Mouse (Mus musculus) CH12.LX (cell line): ENCODE data around the gene Anks1b.

ENCODE experiments used
- CTCF ChIP-seq, 2 experiments: IDR thresholded peaks in 1 of 2; conservative IDR thresholded peaks in 1 of 2; 2 replicates each; pipeline ENCODE4 v1.5.1; 2011 to 2012; ENCODE audit warnings: low read depth in 2 of 2, low read length in 2 of 2, improper control_type of control experiment in 1 of 2, inconsistent platforms in 1 of 2, mild to moderate bottlenecking in 1 of 2, moderate library complexity in 1 of 2
- EP300 ChIP-seq: IDR thresholded peaks from 2 replicates; pipeline ENCODE4 v1.6.1; 2011; ENCODE audit warnings: low read length, improper control_type of control experiment
- POLR2A ChIP-seq: IDR thresholded peaks from 2 replicates; pipeline ENCODE4 v1.6.1; 2011; ENCODE audit warnings: low read depth, mild to moderate bottlenecking, improper control_type of control experiment, low read length
- ZNF384 ChIP-seq: IDR thresholded peaks from 2 replicates; pipeline ENCODE4 v1.6.1; 2012; ENCODE audit warnings: low read depth, low read length, improper control_type of control experiment, inconsistent platforms

DNA sequence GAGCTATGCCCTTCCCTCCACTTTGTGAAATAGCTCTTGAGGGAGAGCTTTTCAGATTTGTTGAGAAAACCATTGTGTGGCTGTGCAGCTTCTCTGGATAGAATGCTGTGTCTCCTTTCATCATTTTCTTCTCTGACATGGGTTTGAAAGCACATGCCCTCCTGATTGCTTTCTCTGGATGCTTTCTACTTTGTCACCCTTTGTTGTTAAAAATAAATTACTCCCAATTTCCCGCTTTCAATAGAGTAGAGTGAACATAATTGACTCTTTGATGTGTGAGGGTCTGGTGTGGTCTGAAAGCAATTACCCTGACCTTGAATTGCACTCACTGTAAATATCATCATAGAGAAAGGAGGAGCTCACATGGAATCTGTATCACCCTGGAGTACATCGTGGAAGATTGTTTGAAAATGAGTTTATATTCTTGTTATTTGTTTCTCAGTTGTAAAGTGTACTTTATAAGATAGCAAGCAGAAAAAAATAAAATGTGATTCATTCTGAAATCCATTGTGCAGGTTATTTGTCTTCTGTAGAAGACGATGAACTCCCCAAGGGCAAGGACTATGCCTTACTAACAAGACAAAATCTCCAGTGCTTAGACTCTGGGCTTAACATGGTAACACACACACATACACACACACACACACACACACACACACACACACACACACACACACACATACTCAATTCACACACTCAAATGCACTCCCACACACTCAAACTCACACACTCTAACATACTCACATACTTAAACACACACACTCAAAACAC, 385.8 kb downstream of the Anks1b start:
- TF ChIP-seq POLR2A = no peak
- no peak for TF ChIP-seq CTCF (conservative IDR thresholded peaks at IDR 0.05 in 1 of 2, IDR thresholded peaks at IDR 0.05 in 1 of 2; ENCODE audit: low read depth in 2 of 2, low read length in 2 of 2)
- no peak for TF ChIP-seq ZNF384
- TF ChIP-seq EP300 = no peak
